Mouse (Mus musculus): Measurements from ENCODE around the gene 1700019A02Rik. TPM values are rescaled to one million over a fixed set of nuclear protein-coding genes. Genes with fewer than 3 reads are reported as not detected.

The 1700019A02Rik gene
- polyA plus RNA-seq (2017; shearing (Covaris generic)) = not detected

DNA sequence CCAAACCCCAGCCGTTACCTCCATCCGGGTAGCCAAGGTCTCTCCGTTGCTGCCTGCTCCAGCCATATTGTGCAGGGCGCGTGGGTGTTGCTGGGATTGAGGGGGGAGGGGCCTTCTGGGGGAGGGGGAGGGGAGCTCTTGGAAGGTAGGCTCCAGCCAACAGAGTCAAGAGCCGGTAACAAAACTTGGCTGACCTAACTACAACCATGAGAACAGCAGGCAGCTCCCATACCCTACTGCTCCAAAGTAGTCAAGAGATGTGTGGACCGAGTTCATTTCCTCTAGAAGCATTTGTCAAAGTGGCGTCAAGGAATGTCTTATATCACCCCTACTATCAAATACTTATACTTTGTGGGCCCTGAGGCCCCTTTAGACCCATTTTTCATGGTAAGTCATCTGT lies at the start of gene 1700019A02Rik:
Gene 1700019A02Rik, minus strand, starts transcription at position 101 of the 400 bp plus-strand sequence.
- no peak for ATAC-seq

GRCm38 (mm10) chr1:53226063-53226462 lies 38.6 kb upstream of the 1700019A02Rik start:
- no peak for ATAC-seq

DNA sequence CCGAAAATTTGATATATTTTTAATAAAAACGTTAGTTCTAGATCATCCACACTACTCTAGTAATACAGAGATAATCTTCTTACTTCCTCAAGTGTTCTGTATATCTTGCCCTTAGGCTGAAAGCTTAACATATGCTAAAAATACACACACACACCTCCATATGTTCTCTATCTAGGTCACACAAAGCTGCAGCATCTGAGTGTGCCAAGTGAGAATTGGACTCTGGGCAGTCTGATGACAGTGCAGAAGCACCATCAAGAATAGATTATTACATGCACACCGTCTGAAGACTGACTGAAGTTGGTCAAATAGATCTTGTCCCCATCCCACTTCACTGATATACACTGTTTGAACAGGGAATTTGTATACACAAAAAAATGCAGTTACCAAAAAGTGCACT lies 38.2 kb upstream of the 1700019A02Rik start:
- ATAC-seq = no peak

- ATAC-seq = no peak
These were observed 37.3 kb upstream of the 1700019A02Rik start for GRCm38 (mm10) chr1:53224775-53225174.

DNA sequence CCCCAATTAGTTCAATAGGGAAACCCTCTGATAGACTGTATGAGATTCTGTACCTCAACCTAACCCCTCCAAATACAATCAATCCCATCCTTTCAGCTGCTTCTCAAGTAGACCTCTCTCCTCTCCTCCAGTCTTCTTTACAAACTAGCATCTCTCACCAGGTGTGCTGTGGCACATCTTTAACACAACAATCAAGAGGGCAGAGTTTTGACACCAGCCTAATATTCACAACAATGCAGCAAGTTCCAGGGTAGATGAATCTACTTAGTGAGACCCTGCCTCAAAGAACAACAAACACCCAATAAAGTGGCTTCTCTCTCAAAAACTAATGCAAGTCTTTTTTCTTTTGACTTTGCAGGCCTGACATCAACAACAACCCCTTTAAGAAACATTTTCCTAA lies 22.7 kb upstream of the 1700019A02Rik start:
- ATAC-seq = no peak

GRCm38 (mm10) chr1:53203902-53204301 lies 16.5 kb upstream of the 1700019A02Rik start:
- no peak for ATAC-seq

DNA sequence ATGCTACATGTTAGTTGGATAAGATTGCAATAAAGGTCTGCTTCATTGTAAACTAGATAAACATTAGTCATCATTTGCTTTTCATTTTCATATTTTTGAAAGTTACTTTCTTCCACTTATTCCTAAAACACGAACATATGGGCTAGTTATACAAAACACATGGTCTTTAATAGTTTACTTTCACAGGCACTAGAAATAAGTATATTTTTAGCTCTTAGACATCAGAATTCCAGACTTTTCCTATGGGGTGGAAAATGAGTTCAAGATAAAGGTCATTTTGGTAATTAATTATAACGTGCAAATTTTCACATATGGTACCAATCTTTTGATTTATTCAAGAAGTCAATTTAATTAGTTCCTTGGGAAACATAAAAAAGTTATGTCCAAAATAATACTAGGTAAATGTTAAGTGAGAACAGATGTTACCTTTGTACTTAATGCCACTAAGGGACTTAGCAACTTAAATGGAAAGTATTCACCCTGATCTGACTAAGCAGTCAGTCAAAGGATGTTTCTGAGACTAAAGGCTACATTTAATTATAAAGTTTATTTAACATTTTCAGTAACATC lies 14.3 kb upstream of the 1700019A02Rik start:
- ATAC-seq = no peak

GRCm38 (mm10) chr1:53194536-53194935 lies 7.1 kb upstream of the 1700019A02Rik start:
- ATAC-seq = no peak

DNA sequence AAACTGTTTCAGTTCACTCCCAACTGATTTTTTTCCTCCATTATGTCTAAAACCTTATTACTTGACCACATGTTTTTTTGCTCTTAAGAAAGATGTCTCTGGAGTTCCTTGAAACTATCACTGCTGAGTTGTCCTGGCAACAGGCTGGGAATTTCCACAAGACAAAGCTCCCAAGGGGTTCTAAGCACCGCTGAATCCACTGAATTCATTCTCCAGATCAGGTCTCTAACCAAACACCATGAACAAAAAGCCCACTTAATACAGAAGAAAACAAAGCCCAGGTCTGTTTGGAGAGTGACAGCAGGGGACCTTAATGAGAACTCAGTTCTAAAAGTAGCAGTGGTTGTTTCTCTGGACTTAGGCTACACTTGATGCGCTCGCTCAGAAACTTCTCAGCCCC lies 3.8 kb upstream of the 1700019A02Rik start:
- ATAC-seq = no peak

DNA sequence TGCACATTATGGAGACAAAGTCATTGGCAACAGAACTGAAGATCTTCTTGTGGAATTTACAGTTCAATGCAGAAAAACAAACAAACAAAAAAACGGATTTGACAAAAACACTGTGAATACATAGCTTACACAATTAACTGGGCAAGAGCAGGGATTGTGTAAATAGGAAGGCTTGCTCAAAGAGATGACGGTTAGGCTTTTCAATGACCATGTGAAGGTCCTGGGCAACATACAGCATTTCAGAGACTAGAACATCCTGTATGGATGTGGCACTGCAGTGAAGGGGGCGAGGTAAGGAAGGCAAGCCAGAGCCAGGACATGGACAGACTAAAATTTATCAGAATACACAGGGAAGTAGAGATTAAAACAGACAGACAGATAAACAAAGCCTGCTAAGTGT lies 2.2 kb upstream of the 1700019A02Rik start:
- no peak for ATAC-seq

GRCm38 (mm10) chr1:53186301-53186700 lies 1.1 kb downstream of the 1700019A02Rik start:
- no peak for ATAC-seq

GRCm38 (mm10) chr1:53157715-53158114 lies 29.7 kb downstream of the 1700019A02Rik start:
- no peak for ATAC-seq

GRCm38 (mm10) chr1:53123066-53123465 lies 64.4 kb downstream of the 1700019A02Rik start:
- ATAC-seq = no peak

GRCm38 (mm10) chr1:53110561-53110960 lies 76.9 kb downstream of the 1700019A02Rik start:
- ATAC-seq = no peak

Other genes with a start within 250 kb of the 1700019A02Rik start
- gene 1700019D03Rik, start 167.5 kb downstream of the 1700019A02Rik start, polyA plus RNA-seq (2017; shearing (Covaris generic)) = 10 to 100 TPM in 2 of 3 experiments, 1 to 10 TPM in 1; 5.5 to 12.3 (median 11.1) TPM
- gene Mstn, start 126.0 kb downstream of the 1700019A02Rik start, polyA plus RNA-seq (2017; shearing (Covaris generic)) = under 1 TPM in 2 of 3 experiments, not detected in 1; 0.28 to 0.43 TPM
- 10 to 100 TPM; 33.1 to 40.4 (median 35.1) TPM for gene Pms1, start 109.4 kb upstream of the 1700019A02Rik start, polyA plus RNA-seq (2017; shearing (Covaris generic))
- 10 to 100 TPM; 70.6 to 97.1 (median 79.4) TPM for gene Ormdl1, start 109.5 kb upstream of the 1700019A02Rik start, polyA plus RNA-seq (2017; shearing (Covaris generic))
- gene Gm28778, start 109.5 kb upstream of the 1700019A02Rik start, polyA plus RNA-seq (2017; shearing (Covaris generic)) = 10 to 100 TPM in 1 of 3 experiments, 1 to 10 TPM in 1, not detected in 1; 1.7 to 10.5 TPM
- 10 to 100 TPM; 18.6 to 23.2 (median 21.5) TPM for gene Osgepl1, start 126.0 kb upstream of the 1700019A02Rik start, polyA plus RNA-seq (2017; shearing (Covaris generic))
- gene Asdurf, start 165.0 kb upstream of the 1700019A02Rik start, polyA plus RNA-seq (2017; shearing (Covaris generic)) = 10 to 100 TPM in 2 of 3 experiments, not detected in 1; 10.3 to 35.2 TPM
- under 1 TPM in 1 of 3 experiments, not detected in 2; 0.55 TPM for gene Gm28551, start 165.0 kb upstream of the 1700019A02Rik start, polyA plus RNA-seq (2017; shearing (Covaris generic))
- 10 to 100 TPM; 50.7 to 75.0 (median 65.5) TPM for gene Asnsd1, start 165.1 kb upstream of the 1700019A02Rik start, polyA plus RNA-seq (2017; shearing (Covaris generic))